Mouse (Mus musculus) bone marrow macrophage, adult 2 months (primary cell): ENCODE results near the gene Ntm.

Experiments used
- CTCF ChIP-seq: IDR thresholded peaks from 2 replicates; pipeline ENCODE4 v1.5.1; 2012; ENCODE audit warnings: low read depth, mild to moderate bottlenecking, low read length, moderate library complexity
- POLR2A ChIP-seq: IDR thresholded peaks from 2 replicates; pipeline ENCODE4 v1.6.1; 2012; ENCODE audit warnings: mild to moderate bottlenecking, low read depth, low read length, borderline replicate concordance

- TF ChIP-seq POLR2A (no peak), CTCF (no peak)
Observed at GRCm38 (mm10) chr9:29787408-29787807, 175.5 kb downstream of the Ntm start.
